In genomic region chr7:63865911-63866310, GRCm38 (mm10) we compare ENCODE assay signal across 29 mouse cellular contexts. TPM values are rescaled to one million over a fixed set of nuclear protein-coding genes. Genes with fewer than 3 reads are reported as not detected.
A peak's percentile ranks its signal among the peaks of the same experiment; 100 is the strongest.
DNase-seq lines count a peak whose midpoint lies in the region; TF ChIP-seq lines count a peak whose summit lies in the region.
"Had no signal": no experiment of that assay in that cellular context is flagged by ENCODE, and none has a peak within 500 bp of the region (broad histone marks: within the 10 kb centered on the region; RNA-seq: fewer than 3 reads in every experiment).

No protein-coding gene starts in this region.

- WGBS in liver, adult 2 months: 50% methylated on average over 4 of the region's 4 CpGs

- TF ChIP-seq CTCF in liver, adult 2 months (IDR thresholded peaks at IDR 0.05; ENCODE audit: low read depth, low read length): no peak

- H3K27me3 ChIP-seq in liver, adult 2 months (ENCODE audit: control insufficient read depth, insufficient read depth, low read length): no peaks in the 10 kb centered on the region
- H3K27me3 ChIP-seq: embryonic facial prominence, embryonic 13.5 days; forebrain, embryonic 12.5 days; forebrain, embryonic 15.5 days; heart, embryonic 13.5 days had no signal

- no peak overlapping the region for H3K4me3 ChIP-seq in liver, adult 2 months (ENCODE audit: insufficient read depth, low read depth, low read length)
- H3K4me3 ChIP-seq: embryonic facial prominence, embryonic 10.5 days; embryonic facial prominence, embryonic 13.5 days; erythroblast, embryonic 14.5 days; forebrain, embryonic 12.5 days; forebrain, embryonic 15.5 days; heart, embryonic 13.5 days had no signal

- no peak for TF ChIP-seq POLR2A in liver, adult 2 months (IDR thresholded peaks at IDR 0.05; ENCODE audit: extremely low read depth, insufficient read depth, low read length)

- no peak overlapping the region for H3K27ac ChIP-seq in liver, adult 2 months (replicated peaks; ENCODE audit: insufficient read depth, low read depth, low read length)
- H3K27ac ChIP-seq: embryonic facial prominence, embryonic 10.5 days; embryonic facial prominence, embryonic 13.5 days; forebrain, embryonic 12.5 days; forebrain, embryonic 15.5 days; heart, embryonic 13.5 days; hindbrain, embryonic 14.5 days; hindbrain, postnatal 0 days had no signal

- no peaks in the 10 kb centered on the region for H3K4me1 ChIP-seq in liver, adult 2 months (ENCODE audit: control insufficient read depth, insufficient read depth, low read length)
- H3K4me1 ChIP-seq: embryonic facial prominence, embryonic 13.5 days; forebrain, embryonic 12.5 days; forebrain, embryonic 15.5 days had no signal

- DNase-seq in adrenal gland, adult (ENCODE audit: inconsistent age in 2 of 2, low spot score in 1 of 2): peak; percentile 64 to 80
- no peak for DNase-seq in adrenal gland, postnatal 4 days (ENCODE audit: low spot score in 2 of 2)
- peak; percentile 79 for DNase-seq in heart, adult 11 months
- DNase-seq in heart, adult 9 months (ENCODE audit: low spot score in 2 of 2): no peak
- peak; percentile 28 for DNase-seq in liver, adult 2 months (ENCODE audit: extremely low read depth, low read depth, low spot score)
- no peak for DNase-seq in liver
- DNase-seq: cerebellum, adult 11-12 months; cerebellum, adult 8-10 months; cerebellum, postnatal 10 days; cerebellum, postnatal 36 days; embryo, embryonic 11 days; gastrocnemius, postnatal 25 days; heart, postnatal 14 days; heart, postnatal 4 days had no signal

- no peaks in the 10 kb centered on the region for H3K79me2 ChIP-seq in liver, adult 2 months (ENCODE audit: control insufficient read depth, insufficient read depth, low read length)

- H3K36me3 ChIP-seq in liver, adult 2 months (ENCODE audit: control insufficient read depth, insufficient read depth, low read length): no peaks in the 10 kb centered on the region
- H3K36me3 ChIP-seq: embryonic facial prominence, embryonic 10.5 days; embryonic facial prominence, embryonic 13.5 days; forebrain, embryonic 12.5 days; forebrain, embryonic 15.5 days; heart, embryonic 13.5 days had no signal

- no peak overlapping the region for H3K9ac ChIP-seq in liver, adult 2 months (ENCODE audit: low read depth, low read length)
- H3K9ac ChIP-seq: embryonic facial prominence, embryonic 13.5 days; forebrain, embryonic 12.5 days; forebrain, embryonic 15.5 days; heart, embryonic 13.5 days; hindbrain, embryonic 14.5 days had no signal

RNA-seq across cellular contexts. Expression of gene E030018B13Rik, which starts 50.7 kb away (rescaled TPM):
- total RNA-seq in adrenal gland, postnatal 4 days (2021): not detected
- 0.09 TPM in 1 of 2 replicates, not detected in the other for total RNA-seq in liver, adult 2 months (2014; rRNA removed)
- not detected in 2 replicates for polyA plus RNA-seq in liver, adult 2 months (2012; rRNA removed)
- total RNA-seq: adrenal gland, adult 18-20 months; ES-E14; gastrocnemius, adult 8-10 months; gastrocnemius, postnatal 25 days; heart, adult 8-10 months; heart, postnatal 14 days; heart, postnatal 4 days; hindbrain, postnatal 0 days had no signal
- polyA plus RNA-seq: brain, embryonic 14.5 days; cortical plate, adult 2 months; embryonic facial prominence, embryonic 10.5 days; embryonic facial prominence, embryonic 13.5 days; erythroblast, embryonic 14.5 days; forebrain, embryonic 12.5 days; heart, embryonic 13.5 days; hindbrain, embryonic 14.5 days; hindbrain, postnatal 0 days; intestine, embryonic 16.5 days had no signal

Comparison
In these comparisons a context has a peak if more than half of its experiments do, and no peak if none do; other contexts are left out.
1. DNase-seq: peak in adrenal gland, adult (2 of 2), heart, adult 11 months (single experiment) and liver, adult 2 months (single experiment); none in adrenal gland, postnatal 4 days (0 of 2), heart, adult 9 months (0 of 2) and liver (single experiment).